Mouse (Mus musculus) cerebellum, postnatal 14 days (tissue): ENCODE results near the gene Fzd9.
A peak's percentile ranks its signal among the peaks of the same experiment; 100 is the strongest.
"Not testable (repeated sequence)": the region's sequence is repeated elsewhere in the genome, so short reads cannot be mapped to it uniquely, and the experiment has no call there.

Experiments
- DNase-seq, 2 experiments: peaks; one replicate each; pipeline ENCODE4 v3.0.0; 2021; ENCODE audit warnings: mixed read lengths in 2 of 2

Fzd9 gene

GRCm38 (mm10) chr5:135247337-135247736, 3.7 kb downstream of the Fzd9 start:
- DNase-seq, result no peak

GRCm38 (mm10) chr5:135246531-135246930, 4.5 kb downstream of the Fzd9 start:
- no peak for DNase-seq

DNA sequence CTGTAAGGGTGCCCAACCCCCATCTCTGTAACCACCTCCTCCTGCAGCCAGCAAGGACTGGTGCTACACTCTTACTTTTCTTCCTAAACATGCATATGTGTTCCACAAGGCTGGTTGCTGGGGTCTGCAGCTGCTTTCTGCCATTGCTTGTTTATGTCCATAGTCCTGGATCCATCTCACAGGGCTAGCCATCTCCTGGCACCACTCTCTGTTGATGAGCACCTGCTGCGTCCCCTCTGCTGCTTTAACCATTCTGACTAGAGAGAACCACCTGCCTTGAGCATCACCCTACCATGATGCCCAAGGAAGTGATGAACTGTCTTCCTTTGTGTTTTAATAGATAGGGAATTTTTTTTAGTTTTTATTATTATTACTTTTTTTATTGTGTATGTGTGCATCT, 7.9 kb downstream of the Fzd9 start:
- DNase-seq, result peak; percentile 30 to 43

GRCm38 (mm10) chr5:135242608-135243007, 8.4 kb downstream of the Fzd9 start:
- peak in 1 of 2 experiments; percentile 23 for DNase-seq

DNA sequence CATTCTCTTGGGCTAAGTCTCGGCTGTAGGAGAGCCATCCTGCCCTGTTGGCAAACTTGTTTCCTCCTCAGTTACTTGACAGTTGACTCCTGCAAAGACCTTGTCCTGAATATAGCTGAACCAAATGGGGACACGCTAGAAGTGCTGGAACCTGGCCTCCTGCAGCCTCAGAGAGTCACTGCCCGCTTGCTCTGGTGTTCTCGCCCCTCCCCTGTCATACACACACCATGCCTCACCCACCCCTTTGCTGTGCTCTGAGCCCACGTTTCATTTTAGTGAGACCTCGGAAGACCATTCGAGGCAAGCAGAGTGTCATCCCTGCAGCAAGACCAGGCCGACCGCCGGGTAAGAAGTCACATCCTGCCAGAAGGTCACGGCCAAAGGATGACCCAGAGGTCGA, 8.9 kb downstream of the Fzd9 start:
- DNase-seq, result no peak

- no peak for DNase-seq
Measured at GRCm38 (mm10) chr5:135241474-135241873, 9.6 kb downstream of the Fzd9 start.

GRCm38 (mm10) chr5:135238832-135239231, 12.2 kb downstream of the Fzd9 start:
- DNase-seq, result no peak

DNA sequence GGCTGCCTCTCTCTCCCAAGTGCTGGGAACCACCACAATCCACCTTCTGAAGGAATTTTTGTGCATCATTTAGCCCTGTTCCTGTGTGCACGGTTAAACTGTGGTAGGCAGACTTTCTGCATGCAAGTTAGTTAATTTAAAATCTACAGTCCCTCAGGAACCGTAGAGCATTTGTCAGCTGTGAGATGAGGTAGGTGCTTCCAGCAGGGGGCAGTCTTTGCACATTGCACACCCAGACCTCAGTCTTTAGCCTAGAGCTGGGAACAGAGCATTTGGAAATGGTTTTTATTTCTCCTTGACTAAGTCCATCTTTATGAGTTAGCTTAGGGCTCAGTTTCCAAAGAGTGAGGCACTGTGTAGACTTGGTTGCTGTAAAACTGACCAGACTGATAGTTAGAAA, 14.5 kb downstream of the Fzd9 start:
- peak; percentile 76 to 82 for DNase-seq

GRCm38 (mm10) chr5:135233166-135233920, 17.7 kb downstream of the Fzd9 start:
- DNase-seq, result no peak

GRCm38 (mm10) chr5:135230186-135230585, 20.8 kb downstream of the Fzd9 start:
- no peak for DNase-seq

- DNase-seq, result not testable (repeated sequence)
Measured at GRCm38 (mm10) chr5:135225879-135226278, 25.2 kb downstream of the Fzd9 start.

DNA sequence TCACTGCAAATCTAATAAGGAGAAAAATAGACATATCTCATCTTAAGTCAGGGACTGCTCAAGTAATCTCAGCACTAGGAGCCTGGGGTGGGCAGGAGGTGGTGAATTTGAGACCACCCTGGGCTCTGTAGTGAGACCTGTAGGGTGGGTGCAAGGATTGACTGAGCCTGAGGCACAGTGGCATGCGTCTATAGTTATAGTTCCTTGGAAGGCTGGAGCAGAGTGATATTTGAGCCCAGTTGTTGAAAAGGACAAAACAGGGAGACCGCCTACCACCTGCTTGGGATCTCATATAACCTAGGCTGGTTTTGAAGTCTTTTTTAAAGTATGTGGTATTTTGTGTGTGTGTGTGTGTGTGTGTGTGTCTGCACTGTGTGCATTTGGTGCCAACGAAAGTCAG, 26.9 kb downstream of the Fzd9 start:
- DNase-seq, result no peak

DNA sequence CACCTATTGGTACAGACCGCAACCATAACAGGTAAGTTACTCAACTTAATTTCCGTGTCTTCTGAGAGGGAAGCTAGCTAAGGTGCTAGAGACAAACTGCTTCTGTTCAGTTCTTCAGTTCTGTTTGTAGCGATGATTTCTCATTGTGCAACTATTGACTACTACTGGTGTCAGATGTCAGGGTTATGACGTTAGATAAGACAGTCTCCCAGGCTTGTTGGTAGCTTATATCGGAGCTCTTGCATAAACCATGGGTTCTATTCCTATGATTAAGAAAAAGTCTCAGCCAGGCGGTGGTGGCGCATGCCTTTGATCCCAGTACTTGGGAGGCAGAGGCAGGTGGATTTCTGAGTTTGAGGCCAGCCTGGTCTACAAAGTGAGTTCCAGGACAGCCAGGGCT, 29.0 kb downstream of the Fzd9 start:
- no peak for DNase-seq

DNA sequence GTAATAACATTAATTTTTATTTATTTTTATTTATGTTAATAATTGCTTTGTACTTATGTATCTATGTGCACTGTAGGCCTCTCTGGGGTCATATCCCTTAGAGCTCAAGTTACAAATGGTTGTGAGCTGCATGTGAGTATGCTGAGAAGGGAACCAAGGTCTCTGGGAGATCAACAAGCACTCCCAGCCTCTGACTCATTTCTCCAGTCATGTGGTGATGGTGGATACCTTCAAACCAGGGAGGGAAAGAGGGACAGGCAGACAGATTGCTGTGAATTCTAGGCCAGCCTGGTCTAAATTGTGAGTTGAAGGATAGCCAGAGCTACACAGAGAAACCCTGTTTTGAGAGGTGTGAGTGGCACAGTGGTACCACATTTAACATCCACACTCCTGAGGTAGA, 30.1 kb downstream of the Fzd9 start:
- DNase-seq, result no peak

DNA sequence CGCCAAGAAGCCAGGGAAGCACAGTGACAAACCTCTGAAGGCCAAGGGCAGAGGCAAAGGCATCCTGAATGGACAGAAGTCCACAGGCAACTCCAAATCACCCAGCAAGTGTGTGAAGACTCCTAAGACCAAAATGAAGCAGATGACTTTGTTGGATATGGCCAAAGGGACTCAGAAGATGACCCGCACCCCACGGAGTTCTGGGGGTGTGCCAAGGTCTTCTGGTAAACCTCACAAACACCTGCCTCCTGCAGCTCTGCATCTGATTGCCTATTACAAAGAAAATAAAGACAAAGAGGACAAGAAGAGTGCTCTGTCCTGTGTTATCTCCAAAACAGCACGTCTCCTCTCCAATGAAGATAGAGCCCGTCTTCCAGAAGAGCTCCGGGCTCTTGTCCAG, 34.2 kb downstream of the Fzd9 start:
- peak; percentile 24 to 51 for DNase-seq

GRCm38 (mm10) chr5:135208197-135208596, 42.8 kb downstream of the Fzd9 start:
- no peak for DNase-seq

DNA sequence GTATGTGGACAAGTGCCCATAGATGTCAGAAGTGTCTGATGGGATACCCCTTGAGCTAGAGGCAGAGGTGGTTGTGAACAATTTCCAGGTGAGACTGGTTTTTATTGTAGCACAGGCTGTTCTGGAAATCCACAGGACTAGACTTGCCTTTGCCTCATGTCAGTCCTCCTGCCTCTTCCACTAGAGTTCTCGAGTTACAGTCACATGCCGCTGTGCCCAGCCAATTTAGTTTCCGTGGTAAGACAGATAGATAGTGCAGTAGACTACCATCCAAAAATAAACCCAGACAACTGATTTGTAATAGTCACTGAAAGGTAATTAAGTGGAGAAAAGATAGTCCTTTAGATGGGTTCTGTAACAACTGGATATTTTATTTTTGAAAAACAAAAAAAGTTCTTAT, 48.3 kb downstream of the Fzd9 start:
- no peak for DNase-seq
